In the genomic region with DNA sequence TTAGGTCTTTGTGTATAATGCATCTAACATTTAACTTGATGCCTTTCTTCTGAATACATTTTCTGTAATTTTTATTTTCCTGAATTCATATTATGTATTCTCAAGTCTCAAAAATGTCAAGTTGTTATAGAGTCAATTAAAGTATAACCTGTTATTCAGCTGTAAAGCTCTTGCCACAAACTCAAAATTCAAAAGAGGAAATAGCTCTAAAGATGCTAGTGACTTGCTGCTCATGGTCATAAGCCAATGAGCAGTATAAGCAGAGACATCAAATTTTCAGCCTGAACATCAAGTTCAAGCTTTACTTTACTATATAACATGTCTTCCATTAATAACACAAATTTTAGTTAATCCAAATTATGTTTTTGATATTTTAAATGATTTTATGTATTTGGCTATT, we compare ENCODE assay signal across 21 mouse cellular contexts. TPM values are rescaled to one million over a fixed set of nuclear protein-coding genes. Genes with fewer than 3 reads are reported as not detected.
"Had no signal": no experiment of that assay in that cellular context is flagged by ENCODE, and none has a peak within 500 bp of the region (broad histone marks: within the 10 kb centered on the region; RNA-seq: fewer than 3 reads in every experiment).

No protein-coding gene starts in this region.

- H3K9me3 ChIP-seq: intestine, embryonic 15.5 days; kidney, embryonic 15.5 days; limb, embryonic 15.5 days; liver, embryonic 12.5 days; midbrain, embryonic 15.5 days had no signal

- H3K27me3 ChIP-seq: intestine, embryonic 15.5 days; kidney, embryonic 15.5 days; limb, embryonic 15.5 days; liver, embryonic 12.5 days; midbrain, embryonic 15.5 days had no signal

- DNase-seq: kidney, adult 18-20 months; kidney, postnatal 14 days; layer of hippocampus, postnatal 36 days; lung, embryonic 14.5 days; lung, postnatal 10 days; lung, postnatal 4 days; right cerebral cortex, postnatal 14 days had no signal

- H3K4me3 ChIP-seq: intestine, embryonic 15.5 days; limb, embryonic 15.5 days; midbrain, embryonic 15.5 days had no signal

- H3K9ac ChIP-seq: intestine, embryonic 15.5 days; kidney, embryonic 15.5 days; limb, embryonic 15.5 days; midbrain, embryonic 15.5 days had no signal

- H3K27ac ChIP-seq: intestine, embryonic 15.5 days; kidney, embryonic 15.5 days; limb, embryonic 15.5 days; liver, embryonic 12.5 days; midbrain, embryonic 15.5 days had no signal

- H3K36me3 ChIP-seq: intestine, embryonic 15.5 days; limb, embryonic 15.5 days; midbrain, embryonic 15.5 days had no signal

RNA-seq across cellular contexts. Expression of a gene that starts 54.1 kb away (rescaled TPM):
- total RNA-seq: layer of hippocampus, postnatal 36 days; left cerebral cortex, adult 8-10 months; left cerebral cortex, postnatal 25 days; megakaryocyte-erythroid progenitor cell, adult 5-6 weeks had no signal
- polyA plus RNA-seq: intestine, embryonic 15.5 days; kidney, embryonic 15.5 days; large intestine, adult 2 months; limb, embryonic 11.5 days; limb, embryonic 15.5 days; liver, embryonic 12.5 days; liver, embryonic 16.5 days; lung, embryonic 14.5 days; midbrain, embryonic 15.5 days; neural tube, embryonic 14.5 days; spleen, adult 2 months; stomach, embryonic 16.5 days had no signal
